Mouse (Mus musculus): ENCODE data around the gene Sez6. TPM values are rescaled to one million over a fixed set of nuclear protein-coding genes. Genes with fewer than 3 reads are reported as not detected.

Gene Sez6
- polyA plus RNA-seq, 1 experiment from 2014 or later, result 1.5 TPM

DNA sequence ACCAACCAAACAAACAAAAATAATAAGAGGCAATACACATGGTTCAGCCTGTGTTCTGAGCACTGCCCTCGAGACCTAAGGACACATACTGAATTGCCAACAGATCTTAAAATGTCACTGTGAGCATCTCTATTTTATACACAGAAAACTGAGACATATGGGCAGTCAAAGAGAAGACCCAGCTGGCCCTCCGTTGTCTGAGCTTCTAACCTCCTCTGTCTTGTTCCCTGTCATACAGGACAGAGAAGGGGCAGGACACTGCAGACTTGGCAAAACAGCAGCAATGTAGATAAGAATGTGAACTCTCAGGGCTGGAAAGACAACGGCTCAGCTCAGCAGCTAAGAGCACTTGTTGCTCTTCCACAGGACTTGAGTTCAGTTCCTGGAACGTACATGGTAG, 22.1 kb upstream of the Sez6 start:
- Histone ChIP-seq H3K4me3 (ENCODE audit: low read depth, low read length) (no peak overlapping the region), H3K9ac (replicated peaks; ENCODE audit: low read length) (no peak overlapping the region), H3K27ac (replicated peaks; ENCODE audit: low read depth, low read length) (no peak overlapping the region), H3K27me3 (ENCODE audit: control insufficient read depth, insufficient read depth, low read length) (no peaks in the 10 kb centered on the region), H3K4me2 (ENCODE audit: low read depth, low read length) (no peak overlapping the region), H3K4me1 (ENCODE audit: control insufficient read depth, insufficient read depth, low read length) (peaks cover 3% of the 10 kb centered on the region; the same call in 1 of the 2 replicates), H3K36me3 (replicated peaks; ENCODE audit: control insufficient read depth, insufficient read depth, low read depth, low read length) (no peaks in the 10 kb centered on the region), H3K9me3 (replicated peaks; ENCODE audit: control insufficient read depth, low read length) (no peaks in the 10 kb centered on the region)
- 82% methylated on average over 4 of the region's 4 CpGs for WGBS
- no peak for ATAC-seq (replicated peaks; ENCODE audit: insufficient number of reproducible peaks, low FRiP score, low TSS enrichment, low read depth)
- DNase-seq (ENCODE audit: low spot score), result no peak

DNA sequence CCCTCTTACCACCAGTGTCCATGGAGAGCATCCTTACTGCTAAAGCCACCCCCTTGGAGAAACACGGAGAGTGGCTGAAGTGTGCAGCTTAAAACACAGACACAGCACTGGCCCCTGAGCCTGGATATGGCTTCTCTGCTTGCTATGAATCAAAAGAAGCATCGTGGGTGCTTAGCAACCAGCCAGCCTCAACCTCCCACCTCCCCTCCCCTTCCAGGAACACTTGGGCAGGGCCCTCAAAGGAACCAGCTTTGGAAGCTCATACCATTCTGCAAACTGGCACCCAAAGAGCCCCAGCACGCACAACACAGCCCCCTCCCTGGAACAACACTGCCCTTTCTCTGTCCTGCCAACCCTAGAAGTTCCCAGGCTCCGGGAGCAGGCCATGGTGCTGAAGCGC, 21.2 kb upstream of the Sez6 start:
- WGBS, result 35% methylated on average over 5 of the region's 5 CpGs

DNA sequence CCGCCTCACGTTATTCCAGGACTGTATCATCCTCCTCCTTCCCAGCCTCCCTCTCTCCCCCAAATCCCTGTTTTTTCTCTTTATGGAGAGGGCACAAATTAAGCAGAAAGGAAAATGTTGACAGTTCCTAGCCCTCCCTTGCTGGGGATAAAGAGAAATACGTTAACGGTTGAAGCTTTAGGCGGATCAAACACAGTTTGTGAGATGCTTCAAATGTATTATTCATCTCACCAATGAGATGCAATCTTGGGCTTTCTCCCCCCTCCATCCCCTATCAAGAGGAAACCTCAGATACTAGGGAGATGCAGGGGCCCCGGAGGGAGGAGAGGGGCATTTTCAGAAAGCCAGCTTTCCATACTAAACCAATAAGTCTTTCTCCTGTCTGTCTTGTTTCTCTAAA, 20.8 kb upstream of the Sez6 start:
- no peak for DNase-seq (ENCODE audit: low spot score)
- no peaks in the 10 kb centered on the region for H3K36me3 ChIP-seq (replicated peaks; ENCODE audit: control insufficient read depth, insufficient read depth, low read depth, low read length)
- WGBS, result 29% methylated on average over 6 of the region's 6 CpGs

More for the DNA sequence above, 21.2 kb upstream of the Sez6 start:
- ATAC-seq (replicated peaks; ENCODE audit: insufficient number of reproducible peaks, low FRiP score, low TSS enrichment, low read depth) (no peak), DNase-seq (ENCODE audit: low spot score) (no peak)
- Histone ChIP-seq H3K27me3 (ENCODE audit: control insufficient read depth, insufficient read depth, low read length) (peaks cover 2% of the 10 kb centered on the region), H3K4me1 (ENCODE audit: control insufficient read depth, insufficient read depth, low read length) (peaks cover 3% of the 10 kb centered on the region; the same call in 1 of the 2 replicates), H3K9ac (replicated peaks; ENCODE audit: low read length) (no peak overlapping the region), H3K36me3 (replicated peaks; ENCODE audit: control insufficient read depth, insufficient read depth, low read depth, low read length) (no peaks in the 10 kb centered on the region), H3K4me3 (ENCODE audit: low read depth, low read length) (no peak overlapping the region), H3K27ac (replicated peaks; ENCODE audit: low read depth, low read length) (no peak overlapping the region), H3K4me2 (ENCODE audit: low read depth, low read length) (no peak overlapping the region), H3K9me3 (replicated peaks; ENCODE audit: control insufficient read depth, low read length) (no peaks in the 10 kb centered on the region)

DNA sequence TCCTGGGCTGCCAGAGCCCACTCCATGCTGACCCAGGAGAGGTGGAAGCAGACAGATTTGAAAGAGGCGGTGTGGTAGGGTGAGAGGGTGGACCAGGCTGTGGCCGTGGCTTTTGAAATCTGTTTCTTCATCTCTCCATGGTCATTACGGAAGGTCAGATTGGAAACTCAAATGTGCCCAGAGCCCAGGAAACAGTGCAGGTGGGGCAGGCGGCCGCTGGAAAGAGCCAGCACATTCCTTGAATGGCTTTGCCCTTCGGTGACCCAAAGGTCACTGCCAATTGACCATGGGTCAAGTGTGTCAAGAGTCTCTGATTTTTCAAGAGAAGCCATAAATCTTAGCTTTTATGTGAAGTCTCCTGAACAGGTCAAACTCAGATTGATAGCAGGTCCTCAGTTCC, 17.1 kb upstream of the Sez6 start:
- H3K27me3 ChIP-seq (ENCODE audit: control insufficient read depth, insufficient read depth, low read length), result peaks cover 15% of the 10 kb centered on the region
- 28% methylated on average over 6 of the region's 6 CpGs for WGBS
- H3K4me1 ChIP-seq (ENCODE audit: control insufficient read depth, insufficient read depth, low read length), result peaks cover 13% of the 10 kb centered on the region

More for the DNA sequence above, 20.8 kb upstream of the Sez6 start:
- Histone ChIP-seq H3K9ac (replicated peaks; ENCODE audit: low read length) (no peak overlapping the region), H3K27ac (replicated peaks; ENCODE audit: low read depth, low read length) (no peak overlapping the region), H3K4me1 (ENCODE audit: control insufficient read depth, insufficient read depth, low read length) (peaks cover 6% of the 10 kb centered on the region), H3K4me2 (ENCODE audit: low read depth, low read length) (no peak overlapping the region), H3K4me3 (ENCODE audit: low read depth, low read length) (no peak overlapping the region), H3K9me3 (replicated peaks; ENCODE audit: control insufficient read depth, low read length) (no peaks in the 10 kb centered on the region), H3K27me3 (ENCODE audit: control insufficient read depth, insufficient read depth, low read length) (peaks cover 6% of the 10 kb centered on the region)
- no peak for ATAC-seq (replicated peaks; ENCODE audit: insufficient number of reproducible peaks, low FRiP score, low TSS enrichment, low read depth)

DNA sequence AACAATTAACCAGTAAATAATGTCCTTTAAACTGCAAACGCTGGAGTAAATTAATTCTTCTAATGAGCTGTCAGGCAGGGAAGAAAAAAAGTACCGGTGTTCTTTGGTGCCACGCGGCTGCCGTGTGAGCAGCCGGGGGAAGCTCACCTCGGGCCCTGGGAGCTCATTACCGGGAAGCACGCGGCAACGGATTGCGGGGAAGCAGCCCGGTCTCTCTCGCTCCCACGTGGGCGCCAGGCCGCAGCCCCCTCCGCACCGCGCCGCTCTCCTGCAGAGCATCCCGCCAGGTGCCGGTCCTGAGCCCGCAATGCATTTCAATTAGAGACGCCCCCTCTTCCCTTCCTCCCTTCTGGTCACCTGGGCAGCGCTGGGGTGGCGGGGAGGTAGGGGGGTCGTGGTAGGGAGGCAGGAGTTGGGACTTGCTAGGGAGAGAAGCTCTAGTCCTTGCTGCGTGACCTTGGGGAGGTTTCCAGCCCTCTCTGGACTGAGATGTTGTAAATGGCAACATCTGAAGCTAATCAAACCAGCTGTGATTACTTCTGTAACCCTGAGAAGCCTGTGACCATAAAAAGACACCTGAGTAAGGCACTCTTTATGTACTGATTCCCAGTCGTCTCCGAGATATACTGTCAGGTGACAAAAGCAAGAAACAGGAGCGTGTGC, 15.9 kb upstream of the Sez6 start:
- Histone ChIP-seq H3K4me2 (ENCODE audit: low read depth, low read length) (peak overlapping the region; percentile 44), H3K4me1 (ENCODE audit: control insufficient read depth, insufficient read depth, low read length) (peaks cover 13% of the 10 kb centered on the region), H3K9me3 (replicated peaks; ENCODE audit: control insufficient read depth, low read length) (no peaks in the 10 kb centered on the region), H3K27me3 (ENCODE audit: control insufficient read depth, insufficient read depth, low read length) (peaks cover 15% of the 10 kb centered on the region), H3K9ac (replicated peaks; ENCODE audit: low read length) (peak overlapping the region; percentile 47), H3K36me3 (replicated peaks; ENCODE audit: control insufficient read depth, insufficient read depth, low read depth, low read length) (no peaks in the 10 kb centered on the region), H3K4me3 (ENCODE audit: low read depth, low read length) (0 out of 2 replicates have a peak overlapping the region, but pooled peaks have one; percentile 7), H3K27ac (replicated peaks; ENCODE audit: low read depth, low read length) (no peak overlapping the region)
- 3% methylated on average over 31 of the region's 32 CpGs for WGBS
- no peak for ATAC-seq (replicated peaks; ENCODE audit: insufficient number of reproducible peaks, low FRiP score, low TSS enrichment, low read depth)
- no peak for DNase-seq (ENCODE audit: low spot score)

More for the DNA sequence above, 17.1 kb upstream of the Sez6 start:
- no peaks in the 10 kb centered on the region for H3K9me3 ChIP-seq (replicated peaks; ENCODE audit: control insufficient read depth, low read length)
- H3K4me2 ChIP-seq (ENCODE audit: low read depth, low read length), result no peak overlapping the region
- ATAC-seq (replicated peaks; ENCODE audit: insufficient number of reproducible peaks, low FRiP score, low TSS enrichment, low read depth), result no peak
- no peak overlapping the region for H3K9ac ChIP-seq (replicated peaks; ENCODE audit: low read length)
- no peak overlapping the region for H3K27ac ChIP-seq (replicated peaks; ENCODE audit: low read depth, low read length)
- H3K36me3 ChIP-seq (replicated peaks; ENCODE audit: control insufficient read depth, insufficient read depth, low read depth, low read length), result no peaks in the 10 kb centered on the region
- no peak for DNase-seq (ENCODE audit: low spot score)
- H3K4me3 ChIP-seq (ENCODE audit: low read depth, low read length), result no peak overlapping the region

DNA sequence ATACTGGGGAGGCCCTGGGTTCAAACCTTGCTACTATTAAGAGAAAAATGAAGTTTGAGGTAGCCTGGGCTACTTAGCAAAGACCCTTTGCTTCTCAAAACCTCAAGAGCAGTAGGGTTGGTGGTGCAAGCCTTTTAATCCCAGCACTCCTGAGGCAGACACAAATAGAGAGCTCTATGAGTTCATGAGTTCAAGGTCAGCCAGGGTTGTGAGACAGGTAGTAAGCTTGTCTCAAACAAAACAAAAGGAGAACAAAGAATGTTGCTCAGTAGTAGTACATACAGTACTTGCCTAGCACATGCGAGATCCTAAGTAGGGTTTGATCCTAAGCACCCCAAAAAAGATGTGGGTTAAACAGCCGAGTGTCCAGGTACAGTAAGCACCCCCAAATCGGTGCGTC, 13.9 kb upstream of the Sez6 start:
- no peak for DNase-seq (ENCODE audit: low spot score)
- H3K4me2 ChIP-seq (ENCODE audit: low read depth, low read length), result no peak overlapping the region
- ATAC-seq (replicated peaks; ENCODE audit: insufficient number of reproducible peaks, low FRiP score, low TSS enrichment, low read depth), result no peak
- H3K36me3 ChIP-seq (replicated peaks; ENCODE audit: control insufficient read depth, insufficient read depth, low read depth, low read length), result no peaks in the 10 kb centered on the region
- H3K27ac ChIP-seq (replicated peaks; ENCODE audit: low read depth, low read length), result 0 out of 2 replicates have a peak overlapping the region, but pooled peaks have one; percentile 14
- H3K27me3 ChIP-seq (ENCODE audit: control insufficient read depth, insufficient read depth, low read length), result peaks cover 17% of the 10 kb centered on the region
- no peak overlapping the region for H3K9ac ChIP-seq (replicated peaks; ENCODE audit: low read length)
- H3K4me3 ChIP-seq (ENCODE audit: low read depth, low read length), result no peak overlapping the region
- peaks cover 13% of the 10 kb centered on the region for H3K4me1 ChIP-seq (ENCODE audit: control insufficient read depth, insufficient read depth, low read length)
- WGBS, result 66% methylated on average over 4 of the region's 4 CpGs
- H3K9me3 ChIP-seq (replicated peaks; ENCODE audit: control insufficient read depth, low read length), result no peaks in the 10 kb centered on the region

DNA sequence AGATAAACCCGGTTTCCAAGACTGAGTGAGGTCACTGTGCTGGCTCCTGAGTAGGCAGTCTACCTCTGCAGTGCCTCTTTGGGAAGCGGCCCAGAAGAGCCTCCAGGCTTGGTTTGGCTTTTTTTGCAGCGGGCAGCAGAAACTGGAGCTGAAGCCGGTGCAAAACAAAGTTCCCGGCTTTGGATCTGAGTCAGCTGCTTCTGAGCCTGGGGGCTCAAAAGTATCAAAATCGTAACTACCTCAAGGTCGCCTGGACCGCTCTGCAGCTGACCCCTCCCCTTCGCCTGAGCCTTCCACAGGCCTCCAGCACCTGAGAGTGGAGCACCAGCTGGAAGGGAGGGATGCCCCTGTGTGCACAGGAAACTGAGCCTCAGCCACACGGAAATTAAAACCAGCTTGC, 13.4 kb upstream of the Sez6 start:
- 21% methylated on average over 10 of the region's 10 CpGs for WGBS
- Histone ChIP-seq H3K4me2 (ENCODE audit: low read depth, low read length) (peak overlapping the region; percentile 19; the same call in 1 of the 2 replicates), H3K27me3 (ENCODE audit: control insufficient read depth, insufficient read depth, low read length) (peaks cover 17% of the 10 kb centered on the region), H3K4me1 (ENCODE audit: control insufficient read depth, insufficient read depth, low read length) (peaks cover 13% of the 10 kb centered on the region), H3K4me3 (ENCODE audit: low read depth, low read length) (no peak overlapping the region), H3K9ac (replicated peaks; ENCODE audit: low read length) (no peak overlapping the region), H3K36me3 (replicated peaks; ENCODE audit: control insufficient read depth, insufficient read depth, low read depth, low read length) (no peaks in the 10 kb centered on the region), H3K27ac (replicated peaks; ENCODE audit: low read depth, low read length) (no peak overlapping the region; the same call in 1 of the 2 replicates), H3K9me3 (replicated peaks; ENCODE audit: control insufficient read depth, low read length) (no peaks in the 10 kb centered on the region)
- peak; percentile 79 for ATAC-seq (replicated peaks; ENCODE audit: insufficient number of reproducible peaks, low FRiP score, low TSS enrichment, low read depth)
- peak; percentile 90 for DNase-seq (ENCODE audit: low spot score)

DNA sequence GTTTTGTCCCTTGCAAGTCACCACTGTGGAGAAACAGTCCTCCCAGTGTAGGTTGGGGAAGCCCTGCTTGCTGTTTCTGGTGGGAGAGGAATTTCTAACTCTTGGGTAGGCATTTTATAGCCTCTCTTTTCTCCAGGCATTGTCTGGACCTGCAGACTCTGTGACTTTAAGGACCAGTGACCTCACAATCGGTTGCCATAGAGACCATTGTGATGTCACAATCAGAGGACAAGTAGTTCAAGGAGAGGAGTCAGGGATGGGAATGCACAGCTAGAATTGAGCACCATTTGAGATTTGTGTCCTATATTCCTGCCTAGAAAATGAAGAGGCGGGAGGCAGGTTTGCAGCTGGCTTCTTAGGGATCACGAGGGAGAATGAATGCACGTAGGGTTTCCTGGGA, 7.3 kb upstream of the Sez6 start:
- 83% methylated on average over 4 of the region's 4 CpGs for WGBS
- no peaks in the 10 kb centered on the region for H3K4me1 ChIP-seq (ENCODE audit: control insufficient read depth, insufficient read depth, low read length)

More for the DNA sequence above, 7.3 kb upstream of the Sez6 start:
- no peak overlapping the region for H3K27ac ChIP-seq (replicated peaks; ENCODE audit: low read depth, low read length)
- H3K36me3 ChIP-seq (replicated peaks; ENCODE audit: control insufficient read depth, insufficient read depth, low read depth, low read length), result no peaks in the 10 kb centered on the region
- no peak overlapping the region for H3K4me3 ChIP-seq (ENCODE audit: low read depth, low read length)
- H3K9ac ChIP-seq (replicated peaks; ENCODE audit: low read length), result no peak overlapping the region
- no peak overlapping the region for H3K4me2 ChIP-seq (ENCODE audit: low read depth, low read length)
- DNase-seq (ENCODE audit: low spot score), result no peak
- ATAC-seq (replicated peaks; ENCODE audit: insufficient number of reproducible peaks, low FRiP score, low TSS enrichment, low read depth), result no peak
- no peaks in the 10 kb centered on the region for H3K9me3 ChIP-seq (replicated peaks; ENCODE audit: control insufficient read depth, low read length)
- 0 out of 2 replicates have a peak, but pooled peaks cover 2% of the 10 kb centered on the region for H3K27me3 ChIP-seq (ENCODE audit: control insufficient read depth, insufficient read depth, low read length)
